Mouse (Mus musculus) small intestine, adult 2 months (tissue): Measurements from ENCODE around the gene Clba1.

ENCODE experiments used
- CTCF ChIP-seq: fragments of 200-500 bp; IDR thresholded peaks from 2 replicates; pipeline ENCODE4 v1.5.1; 2012; ENCODE audit warnings: low read depth, mild to moderate bottlenecking, control low read depth, inconsistent platforms, low read length, moderate library complexity, mixed read lengths; ENCODE audit not compliant: insufficient replicate concordance, insufficient read length; ENCODE audit errors: extremely low read depth
- POLR2A ChIP-seq: fragments of 200-500 bp; IDR thresholded peaks from 2 replicates; pipeline ENCODE4 v1.6.1; 2012; ENCODE audit warnings: low read depth, mild to moderate bottlenecking, control low read depth, inconsistent platforms, low read length, moderate library complexity

DNA sequence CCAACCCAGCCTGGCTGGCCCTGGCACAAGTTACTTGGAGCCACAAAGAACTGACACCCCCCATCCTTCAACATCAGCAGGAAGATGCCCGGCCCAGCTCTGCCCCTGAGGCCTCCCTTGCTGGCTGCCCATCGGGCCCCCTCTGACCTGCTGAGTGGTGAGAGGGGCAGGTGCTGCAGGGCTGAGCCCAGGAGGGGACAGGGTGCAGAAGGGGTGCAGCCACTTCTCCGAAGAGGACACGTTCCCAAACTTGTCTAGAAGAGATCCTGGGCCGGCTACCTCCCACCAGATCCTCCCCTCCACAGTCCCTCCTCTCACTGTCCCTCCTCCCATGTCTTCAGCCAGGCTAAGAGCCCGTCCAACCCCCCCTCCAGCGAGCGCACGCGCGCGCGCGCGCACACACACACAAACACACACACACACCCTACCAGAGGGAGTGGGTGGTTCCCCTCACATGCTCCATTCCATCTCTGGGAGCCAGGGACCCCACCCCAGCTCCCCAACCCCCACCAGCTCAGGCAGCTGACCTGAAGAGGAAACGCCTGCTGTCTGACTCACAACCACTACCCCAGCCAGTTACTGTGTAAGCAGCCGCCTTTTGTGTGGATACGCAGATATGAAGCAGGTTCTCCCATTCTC is 13.2 kb upstream of the Clba1 start:
- no peak for TF ChIP-seq CTCF
- no peak for TF ChIP-seq POLR2A
